Mouse (Mus musculus) thymus, postnatal 0 days (tissue): Measurements from ENCODE around the gene Ralgapa2. TPM values are rescaled to one million over a fixed set of nuclear protein-coding genes. Genes with fewer than 3 reads are reported as not detected.
A peak's percentile ranks its signal among the peaks of the same experiment; 100 is the strongest.

Experiments
- DNase-seq: peaks from one replicate; pipeline ENCODE4 v3.0.0-alpha.2; 2015; ENCODE audit warnings: low spot score
- polyA plus RNA-seq: library from polyadenylated mRNA; unstranded; fragments of >200 nt; fragmentation: Nextera tagmentation; extraction: Ambion mirVana; gene quantifications from 2 replicates; pipeline ENCODE4 v1.2.1, GENCODE M21; 2015

Gene Ralgapa2
- polyA plus RNA-seq, result 5.1 and 5.5 TPM in 2 replicates

- DNase-seq, result peak; percentile 100
Measured at GRCm38 (mm10) chr2:146511911-146512580, at the start of gene Ralgapa2. Gene Ralgapa2 (minus strand): TSS chr2:146512344.

- DNase-seq, result no peak
Measured at GRCm38 (mm10) chr2:146561505-146561904, 49.4 kb upstream of the Ralgapa2 start.

- no peak for DNase-seq
Measured at GRCm38 (mm10) chr2:146560633-146561043, 48.5 kb upstream of the Ralgapa2 start.

- DNase-seq, result no peak
Measured at GRCm38 (mm10) chr2:146556148-146556547, 44.0 kb upstream of the Ralgapa2 start.

GRCm38 (mm10) chr2:146555351-146555750 lies 43.2 kb upstream of the Ralgapa2 start:
- no peak for DNase-seq

GRCm38 (mm10) chr2:146553701-146554100 lies 41.6 kb upstream of the Ralgapa2 start:
- no peak for DNase-seq

- DNase-seq, result no peak
Measured at GRCm38 (mm10) chr2:146551818-146552217, 39.7 kb upstream of the Ralgapa2 start.

GRCm38 (mm10) chr2:146549111-146549776 lies 37.1 kb upstream of the Ralgapa2 start:
- no peak for DNase-seq

- DNase-seq, result no peak
Measured at GRCm38 (mm10) chr2:146544155-146544814, 32.1 kb upstream of the Ralgapa2 start.

GRCm38 (mm10) chr2:146533118-146533949 lies 21.2 kb upstream of the Ralgapa2 start:
- no peak for DNase-seq

GRCm38 (mm10) chr2:146532493-146532892 lies 20.3 kb upstream of the Ralgapa2 start:
- no peak for DNase-seq

GRCm38 (mm10) chr2:146525483-146525882 lies 13.3 kb upstream of the Ralgapa2 start:
- no peak for DNase-seq

GRCm38 (mm10) chr2:146524685-146525415 lies 12.7 kb upstream of the Ralgapa2 start:
- no peak for DNase-seq

GRCm38 (mm10) chr2:146516894-146517293 lies 4.8 kb upstream of the Ralgapa2 start:
- no peak for DNase-seq

- no peak for DNase-seq
Measured at GRCm38 (mm10) chr2:146515081-146515480, 2.9 kb upstream of the Ralgapa2 start.

GRCm38 (mm10) chr2:146512581-146512920 lies 407 bp upstream of the Ralgapa2 start:
- DNase-seq, result no peak

GRCm38 (mm10) chr2:146511401-146511865 lies 711 bp downstream of the Ralgapa2 start:
- DNase-seq, result peak; percentile 43

- no peak for DNase-seq
Measured at GRCm38 (mm10) chr2:146510780-146511179, 1.4 kb downstream of the Ralgapa2 start.

- DNase-seq, result no peak
Measured at GRCm38 (mm10) chr2:146502578-146503311, 9.4 kb downstream of the Ralgapa2 start.

GRCm38 (mm10) chr2:146500067-146500466 lies 12.1 kb downstream of the Ralgapa2 start:
- DNase-seq, result no peak
